Mouse (Mus musculus) olfactory bulb, adult 2 months (tissue): ENCODE measurements around the gene Sap30. TPM values are rescaled to one million over a fixed set of nuclear protein-coding genes. Genes with fewer than 3 reads are reported as not detected.
"Not testable (repeated sequence)": the region's sequence is repeated elsewhere in the genome, so short reads cannot be mapped to it uniquely, and the experiment has no call there.

Experiments
- H3K27ac ChIP-seq: fragments of 200-500 bp; 2 replicates; pipeline ENCODE4 v1.5.1; 2012; ENCODE audit warnings: low read depth, low read length; ENCODE audit not compliant: insufficient read depth
- H3K4me1 ChIP-seq: fragments of 200-500 bp; 2 replicates; pipeline ENCODE4 v1.6.1; 2012; ENCODE audit warnings: low read length; ENCODE audit not compliant: control insufficient read depth, insufficient read depth
- H3K4me3 ChIP-seq: fragments of 200-500 bp; 2 replicates; pipeline ENCODE4 v1.5.1; 2012; ENCODE audit warnings: mild to moderate bottlenecking, low read depth, low read length, moderate library complexity; ENCODE audit not compliant: insufficient read depth
- CTCF ChIP-seq: fragments of 200-500 bp; IDR thresholded peaks from 2 replicates; pipeline ENCODE4 v1.5.1; 2012; ENCODE audit warnings: low read depth, mild to moderate bottlenecking, low read length, moderate library complexity; ENCODE audit not compliant: insufficient read depth
- POLR2A ChIP-seq: fragments of 200-500 bp; IDR thresholded peaks from 2 replicates; pipeline ENCODE4 v1.6.1; 2012; ENCODE audit warnings: mild to moderate bottlenecking, low read depth, low read length, moderate library complexity; ENCODE audit not compliant: insufficient read depth
- WGBS: fragments of 180-500 bp; shearing (Covaris S2); methylation state at CpG from one replicate; pipeline ENCODE4 v1.1.7; 2018; 5-methylcytosine and 5-hydroxymethylcytosine counted together
- polyA plus RNA-seq: library from polyadenylated mRNA; stranded (reverse); fragments of >200 nt; gene quantifications from 2 replicates; pipeline ENCODE4 v1.2.4, GENCODE M21; 2012; ENCODE audit warnings: low replicate concordance; ENCODE audit not compliant: missing spikeins, insufficient read depth, insufficient read length

Sap30 gene
- polyA plus RNA-seq, 1 experiment = not detected

GRCm38 (mm10) chr8:57453361-57453760, 34.3 kb downstream of the Sap30 start:
- WGBS = 86% methylated on average over 2 of the region's 2 CpGs
- Histone ChIP-seq H3K4me1 (no peaks in the 10 kb centered on the region), H3K27ac (no peak overlapping the region), H3K4me3 (no peak overlapping the region)
- TF ChIP-seq POLR2A = no peak

GRCm38 (mm10) chr8:57451896-57452295, 35.8 kb downstream of the Sap30 start:
- WGBS = 97% methylated on average over 4 of the region's 4 CpGs
- H3K4me3 ChIP-seq = no peak overlapping the region
- TF ChIP-seq CTCF = no peak
- TF ChIP-seq POLR2A = no peak

GRCm38 (mm10) chr8:57450726-57451125, 36.9 kb downstream of the Sap30 start:
- TF ChIP-seq CTCF (no peak), POLR2A (no peak)
- no peaks in the 10 kb centered on the region for H3K4me1 ChIP-seq
- 88% methylated on average over 7 of the region's 7 CpGs for WGBS
- no peak overlapping the region for H3K27ac ChIP-seq
- H3K4me3 ChIP-seq = no peak overlapping the region

More at GRCm38 (mm10) chr8:57451896-57452295, 35.8 kb downstream of the Sap30 start:
- no peaks in the 10 kb centered on the region for H3K4me1 ChIP-seq
- no peak overlapping the region for H3K27ac ChIP-seq

- H3K4me1 ChIP-seq, H3K4me3 ChIP-seq, H3K27ac ChIP-seq: not testable (repeated sequence)
- 85% methylated on average over 5 of the region's 5 CpGs for WGBS
These were observed 41.8 kb downstream of the Sap30 start for GRCm38 (mm10) chr8:57445901-57446300.

- H3K4me3 ChIP-seq = no peak overlapping the region
- no peak overlapping the region for H3K27ac ChIP-seq
- TF ChIP-seq CTCF = no peak
- TF ChIP-seq POLR2A = no peak
- no peaks in the 10 kb centered on the region for H3K4me1 ChIP-seq
- 72% methylated on average over 4 of the region's 4 CpGs for WGBS
These were observed 44.4 kb downstream of the Sap30 start for GRCm38 (mm10) chr8:57443289-57443688.

- Histone ChIP-seq H3K4me3 (no peak overlapping the region), H3K27ac (no peak overlapping the region), H3K4me1 (no peaks in the 10 kb centered on the region)
- TF ChIP-seq POLR2A (no peak), CTCF (no peak)
- 88% methylated on average over 5 of the region's 5 CpGs for WGBS
These were observed 46.1 kb downstream of the Sap30 start for GRCm38 (mm10) chr8:57441556-57441955.

- Histone ChIP-seq H3K4me1 (no peaks in the 10 kb centered on the region; the same call in 1 of the 2 replicates), H3K4me3 (no peak overlapping the region), H3K27ac (no peak overlapping the region)
- WGBS = 82% methylated on average over 4 of the region's 4 CpGs
- TF ChIP-seq CTCF = no peak
- TF ChIP-seq POLR2A = no peak
These were observed 46.5 kb downstream of the Sap30 start for GRCm38 (mm10) chr8:57441131-57441530.

GRCm38 (mm10) chr8:57436437-57436796, 51.2 kb downstream of the Sap30 start:
- WGBS = 80% methylated on average over 9 of the region's 9 CpGs
- H3K27ac ChIP-seq = no peak overlapping the region

GRCm38 (mm10) chr8:57435768-57436436, 51.8 kb downstream of the Sap30 start:
- H3K27ac ChIP-seq = no peak overlapping the region
- H3K4me1 ChIP-seq = no peaks in the 10 kb centered on the region; the same call in 1 of the 2 replicates
- WGBS = 44% methylated on average over 18 of the region's 18 CpGs
- no peak overlapping the region for H3K4me3 ChIP-seq
- TF ChIP-seq CTCF = no peak
- TF ChIP-seq POLR2A = no peak

More at GRCm38 (mm10) chr8:57436437-57436796, 51.2 kb downstream of the Sap30 start:
- TF ChIP-seq CTCF (no peak), POLR2A (no peak)
- no peaks in the 10 kb centered on the region; the same call in 1 of the 2 replicates for H3K4me1 ChIP-seq
- H3K4me3 ChIP-seq = no peak overlapping the region

GRCm38 (mm10) chr8:57432802-57433201, 54.9 kb downstream of the Sap30 start:
- Histone ChIP-seq H3K27ac (no peak overlapping the region), H3K4me1 (no peaks in the 10 kb centered on the region; the same call in 1 of the 2 replicates), H3K4me3 (no peak overlapping the region)
- no peak for TF ChIP-seq CTCF
- no peak for TF ChIP-seq POLR2A
- 94% methylated on average over 5 of the region's 5 CpGs for WGBS

Other genes starting within 250 kb of the Sap30 start
- not detected in 2 replicates for gene Hand2, start 166.9 kb downstream of the Sap30 start, polyA plus RNA-seq
- gene Scrg1, start 31.9 kb downstream of the Sap30 start, polyA plus RNA-seq = not detected in 2 replicates
- not detected in 2 replicates for gene Hmgb2, start 24.0 kb upstream of the Sap30 start, polyA plus RNA-seq
- gene Galnt7, start 165.2 kb upstream of the Sap30 start, polyA plus RNA-seq = not detected in 2 replicates